Mouse (Mus musculus) kidney, embryonic 14.5 days (tissue): ENCODE data around the gene Snx33. TPM values are rescaled to one million over a fixed set of nuclear protein-coding genes. Genes with fewer than 3 reads are reported as not detected.

Source experiments
- ATAC-seq: fragments of 200-750 bp; cut with Nextera tagmentation; 2 replicates; pipeline ENCODE4 v1.8.0; 2017; ENCODE audit warnings: moderate number of reproducible peaks, mild to moderate bottlenecking, moderate TSS enrichment, moderate library complexity; ENCODE audit not compliant: low FRiP score, low TSS enrichment
- H3K27ac ChIP-seq: fragments of 300-500 bp; sonication (generic); 2 replicates; pipeline ENCODE4 v1.5.1; 2014; ENCODE audit warnings: low read depth, mild to moderate bottlenecking, low read length, moderate library complexity, mixed read lengths
- H3K27me3 ChIP-seq: fragments of 300-500 bp; sonication (generic); 2 replicates; pipeline ENCODE4 v1.6.1; 2014; ENCODE audit warnings: mild to moderate bottlenecking, low read length; ENCODE audit not compliant: control insufficient read depth, insufficient read depth
- H3K36me3 ChIP-seq: fragments of 300-500 bp; sonication (generic); 2 replicates; pipeline ENCODE4 v1.6.1; 2014; ENCODE audit warnings: low read length, mixed read lengths; ENCODE audit not compliant: control insufficient read depth, insufficient read depth
- H3K4me1 ChIP-seq: fragments of 300-500 bp; sonication (generic); 2 replicates; pipeline ENCODE4 v1.6.1; 2014; ENCODE audit warnings: low read length, mixed read lengths; ENCODE audit not compliant: control insufficient read depth, insufficient read depth
- H3K4me2 ChIP-seq: fragments of 300-500 bp; sonication (generic); replicated peaks from 2 replicates; pipeline ENCODE4 v1.6.1; 2014; ENCODE audit warnings: low read depth, mild to moderate bottlenecking, low read length
- H3K4me3 ChIP-seq: fragments of 300-500 bp; sonication (generic); 2 replicates; pipeline ENCODE4 v1.5.1; 2014; ENCODE audit warnings: mild to moderate bottlenecking, low read length
- H3K9ac ChIP-seq: fragments of 300-500 bp; sonication (generic); 2 replicates; pipeline ENCODE4 v1.6.1; 2014; ENCODE audit warnings: low read depth, mild to moderate bottlenecking, low read length, moderate library complexity
- H3K9me3 ChIP-seq: fragments of 300-500 bp; sonication (generic); 2 replicates; pipeline ENCODE4 v1.6.1; 2016; ENCODE audit warnings: low read length; ENCODE audit not compliant: control insufficient read depth
- WGBS: fragments of 180-500 bp; shearing (Covaris S2); extraction: QIAGEN DNeasy Blood & Tissue Kit; methylation state at CpG from one replicate; pipeline ENCODE4 v1.1.7; 2014; 5-methylcytosine and 5-hydroxymethylcytosine counted together
- polyA plus RNA-seq: library from polyadenylated mRNA; unstranded; fragments of >200 nt; fragmentation: Nextera tagmentation; extraction: Ambion mirVana; gene quantifications from 2 replicates; pipeline ENCODE4 v1.2.1, GENCODE M21; 2014

The Snx33 gene
- polyA plus RNA-seq, 1 experiment from 2014 or later: 8.3 TPM

DNA sequence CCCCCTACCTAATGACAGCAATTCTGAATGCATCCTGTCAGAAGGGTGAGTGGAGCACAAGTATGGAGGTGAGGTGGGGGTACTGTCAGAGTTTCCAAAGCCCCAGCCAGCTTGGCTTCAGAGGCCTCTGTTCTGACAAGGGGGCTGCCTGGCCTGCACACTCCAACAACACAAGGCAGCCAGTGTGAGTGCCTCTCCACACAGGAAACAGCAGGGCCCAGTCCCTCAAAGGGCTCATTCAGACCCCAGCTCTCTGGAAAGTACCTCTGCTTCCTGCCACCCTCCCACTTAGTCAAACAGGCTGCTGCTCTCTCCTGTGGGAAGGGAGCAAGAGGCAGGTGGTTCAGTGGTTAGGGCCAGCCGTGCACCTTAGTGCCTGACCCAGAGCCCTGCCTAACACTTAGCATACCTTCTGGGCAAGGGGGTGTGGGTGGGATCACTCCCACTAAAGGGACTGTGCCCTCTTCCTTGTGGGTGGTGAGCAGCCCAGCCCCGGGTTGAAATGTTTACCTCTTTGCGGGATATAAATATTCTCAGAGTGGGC lies 46.6 kb downstream of the Snx33 start:
- peaks cover 14% of the 10 kb centered on the region for H3K4me1 ChIP-seq
- WGBS: 70% methylated on average over 3 of the region's 3 CpGs
- no peak overlapping the region for H3K4me2 ChIP-seq
- no peaks in the 10 kb centered on the region for H3K27me3 ChIP-seq
- H3K9me3 ChIP-seq: no peaks in the 10 kb centered on the region
- 0 out of 2 replicates have a peak overlapping the region, but pooled peaks have one; percentile 7 for H3K9ac ChIP-seq
- peaks cover 14% of the 10 kb centered on the region for H3K36me3 ChIP-seq
- no peak overlapping the region for H3K4me3 ChIP-seq
- H3K27ac ChIP-seq: no peak overlapping the region
- ATAC-seq: no peak

DNA sequence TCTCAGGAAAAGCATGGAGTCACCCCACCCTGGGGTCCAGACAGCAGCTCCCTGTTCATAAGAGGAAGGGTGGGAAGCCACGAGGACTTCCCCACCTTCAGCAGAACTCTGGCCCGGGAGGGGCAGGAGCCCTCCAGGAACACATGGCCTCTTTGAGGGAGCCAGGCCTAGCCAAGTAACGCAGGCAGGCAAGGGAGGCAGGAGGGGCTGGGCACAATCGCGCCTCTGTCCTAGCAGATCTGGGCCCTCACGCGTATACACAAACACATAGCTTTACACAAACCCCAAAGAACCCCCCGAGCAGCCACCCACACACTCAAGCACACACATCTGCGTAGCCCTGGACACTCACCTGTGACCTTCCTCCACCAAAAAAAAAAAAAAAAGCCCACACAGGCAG lies 47.4 kb downstream of the Snx33 start:
- Histone ChIP-seq H3K27ac (no peak overlapping the region), H3K36me3 (peaks cover 7% of the 10 kb centered on the region), H3K4me1 (peaks cover 17% of the 10 kb centered on the region), H3K9me3 (no peaks in the 10 kb centered on the region), H3K27me3 (no peaks in the 10 kb centered on the region), H3K4me3 (no peak overlapping the region), H3K9ac (no peak overlapping the region), H3K4me2 (no peak overlapping the region)
- WGBS: 37% methylated on average over 8 of the region's 9 CpGs
- no peak; the same call in 1 of the 2 replicates for ATAC-seq

DNA sequence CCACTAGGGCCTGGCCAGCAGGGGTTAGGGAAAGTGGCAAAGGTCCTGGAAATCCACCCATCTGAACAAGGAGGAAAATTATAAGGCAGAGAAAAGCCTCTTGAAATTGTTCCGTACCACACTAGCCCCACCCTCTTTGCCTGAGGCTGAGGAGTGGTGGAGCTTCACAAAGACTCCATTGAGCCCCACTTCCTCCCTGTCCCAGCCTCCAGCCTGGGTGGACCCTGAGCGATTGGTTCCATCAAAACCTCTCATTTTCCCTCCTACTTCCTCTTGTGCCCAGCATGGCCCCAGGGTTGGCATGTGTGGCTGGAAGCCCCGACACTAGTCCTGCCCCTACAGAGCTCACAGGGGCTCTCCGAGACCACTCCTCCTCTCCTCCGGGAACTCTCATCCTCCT lies 50.9 kb downstream of the Snx33 start:
- Histone ChIP-seq H3K4me1 (peaks cover 31% of the 10 kb centered on the region), H3K9ac (no peak overlapping the region), H3K4me2 (no peak overlapping the region), H3K27ac (no peak overlapping the region), H3K4me3 (no peak overlapping the region), H3K27me3 (no peaks in the 10 kb centered on the region), H3K9me3 (no peaks in the 10 kb centered on the region), H3K36me3 (no peaks in the 10 kb centered on the region; the same call in 1 of the 2 replicates)
- 87% methylated on average over 5 of the region's 5 CpGs for WGBS
- ATAC-seq: no peak

DNA sequence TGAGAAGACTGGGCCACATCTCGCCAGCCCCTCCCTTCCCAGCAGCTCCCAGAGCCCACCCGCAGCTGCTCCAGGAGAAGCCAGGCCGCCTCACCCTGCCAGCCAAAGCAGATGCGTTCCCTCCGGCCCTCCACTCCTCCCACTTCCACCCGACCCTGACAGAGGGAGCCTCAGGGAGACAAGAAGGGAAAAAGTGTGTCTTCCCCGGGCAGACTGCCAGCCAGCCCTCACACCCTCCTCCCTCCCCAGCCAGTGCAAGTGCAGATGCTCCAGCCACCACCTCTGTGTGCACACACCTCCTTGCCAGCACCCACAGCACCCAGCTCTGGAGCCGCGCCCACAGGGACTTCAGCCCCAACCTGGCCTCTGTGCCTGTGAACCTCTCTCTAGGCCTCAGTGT lies 51.4 kb downstream of the Snx33 start:
- no peaks in the 10 kb centered on the region; the same call in 1 of the 2 replicates for H3K36me3 ChIP-seq
- H3K9ac ChIP-seq: no peak overlapping the region
- H3K27ac ChIP-seq: no peak overlapping the region
- H3K4me3 ChIP-seq: no peak overlapping the region
- H3K9me3 ChIP-seq: no peaks in the 10 kb centered on the region
- H3K27me3 ChIP-seq: no peaks in the 10 kb centered on the region
- WGBS: 36% methylated on average over 9 of the region's 9 CpGs
- ATAC-seq: no peak
- H3K4me1 ChIP-seq: peaks cover 32% of the 10 kb centered on the region
- H3K4me2 ChIP-seq: no peak overlapping the region

DNA sequence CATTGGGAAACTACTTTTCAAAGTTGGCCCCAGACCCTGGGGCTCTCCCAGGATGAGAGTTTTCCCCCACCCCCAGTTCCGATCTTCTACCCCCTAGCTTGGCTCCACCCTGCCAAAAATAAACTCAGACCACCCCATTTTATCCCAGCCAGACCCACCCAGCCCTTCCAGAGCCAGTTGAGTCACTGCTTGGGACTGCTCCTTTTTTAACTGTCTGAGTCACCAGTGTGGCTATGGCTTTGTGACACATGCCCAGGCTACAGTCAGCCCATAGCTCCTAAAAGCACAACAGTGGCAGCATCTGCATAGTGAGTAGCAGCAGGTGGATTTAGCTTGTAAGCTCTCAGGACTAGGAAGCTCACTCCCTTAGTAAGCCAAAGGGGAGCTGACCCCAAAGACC lies 55.1 kb downstream of the Snx33 start:
- Histone ChIP-seq H3K27ac (peak overlapping the region; percentile 79; the same call in 1 of the 2 replicates), H3K36me3 (no peaks in the 10 kb centered on the region), H3K4me2 (no peak overlapping the region), H3K4me3 (no peak overlapping the region), H3K4me1 (peaks cover 65% of the 10 kb centered on the region), H3K9me3 (no peaks in the 10 kb centered on the region), H3K27me3 (no peaks in the 10 kb centered on the region), H3K9ac (peak overlapping the region; percentile 23; the same call in 1 of the 2 replicates)
- 79% methylated on average over 1 of the region's 1 CpGs for WGBS
- ATAC-seq: no peak

DNA sequence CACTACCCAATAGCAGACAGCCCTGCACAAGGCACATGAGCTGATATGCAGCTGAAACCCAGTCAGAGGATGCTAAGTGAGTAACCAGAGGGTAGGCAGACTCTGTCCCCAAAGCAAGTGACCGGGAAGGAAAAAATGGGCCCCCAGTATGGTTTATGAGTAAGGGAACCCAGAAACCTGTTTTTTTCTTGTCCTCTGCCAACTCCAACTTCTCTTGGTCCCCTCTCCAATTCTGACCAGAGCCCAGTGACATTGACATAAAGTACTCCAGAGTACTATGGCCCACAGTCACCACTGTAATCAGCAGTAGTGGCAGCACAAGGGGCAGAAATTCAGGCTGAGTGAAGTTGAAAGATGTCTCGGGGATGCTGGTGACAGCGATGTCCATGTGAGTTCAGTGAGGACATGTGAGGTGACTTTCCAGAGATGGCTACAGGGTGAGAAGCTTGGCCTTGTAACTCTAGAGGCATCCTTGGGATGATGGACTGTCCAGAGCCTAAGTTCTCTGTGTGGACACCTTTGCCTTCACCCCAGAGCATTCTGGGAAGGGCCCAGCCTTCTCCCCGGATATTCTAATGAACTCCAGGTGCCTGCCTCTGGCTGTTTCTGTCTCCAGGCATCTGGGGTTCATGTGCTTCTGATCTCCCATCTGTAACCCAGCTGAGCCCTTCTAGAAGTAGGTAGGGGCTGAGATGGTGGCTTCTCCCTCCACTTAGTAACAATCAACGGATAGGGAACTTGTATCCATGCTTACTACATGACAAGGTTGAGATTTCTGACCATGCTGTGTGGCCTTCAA lies 55.9 kb downstream of the Snx33 start:
- WGBS: 82% methylated on average over 5 of the region's 5 CpGs
- ATAC-seq: no peak
- H3K4me3 ChIP-seq: no peak overlapping the region
- H3K9me3 ChIP-seq: no peaks in the 10 kb centered on the region
- no peaks in the 10 kb centered on the region for H3K36me3 ChIP-seq
- H3K4me1 ChIP-seq: peaks cover 72% of the 10 kb centered on the region
- H3K27ac ChIP-seq: no peak overlapping the region; the same call in 1 of the 2 replicates
- no peak overlapping the region for H3K9ac ChIP-seq
- no peaks in the 10 kb centered on the region for H3K27me3 ChIP-seq
- H3K4me2 ChIP-seq: no peak overlapping the region

DNA sequence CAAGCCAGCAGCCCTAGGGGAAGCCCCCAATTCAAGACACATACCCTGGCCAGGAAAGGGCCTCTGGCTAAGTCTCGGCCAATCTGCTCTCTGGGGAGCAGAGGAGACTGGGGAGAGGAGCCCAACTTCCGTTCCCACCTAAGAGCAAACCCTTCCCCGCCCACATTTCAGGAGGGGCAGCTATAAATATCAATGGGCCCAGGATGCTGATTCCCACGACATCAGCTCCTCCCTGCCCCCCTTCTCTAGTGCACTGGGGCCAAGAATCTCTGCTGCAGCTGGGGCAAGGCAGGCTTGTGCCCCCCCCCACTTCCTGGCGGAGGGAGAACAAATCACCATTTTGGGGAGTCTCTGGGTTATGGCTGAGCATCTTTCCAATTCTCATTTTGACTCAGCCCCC lies 57.0 kb downstream of the Snx33 start:
- Histone ChIP-seq H3K4me2 (peak overlapping the region; percentile 22; the same call in 1 of the 2 replicates), H3K9ac (no peak overlapping the region), H3K27me3 (no peaks in the 10 kb centered on the region), H3K4me3 (no peak overlapping the region), H3K27ac (peak overlapping the region; percentile 11; the same call in 1 of the 2 replicates), H3K9me3 (no peaks in the 10 kb centered on the region), H3K4me1 (peaks cover 76% of the 10 kb centered on the region), H3K36me3 (no peaks in the 10 kb centered on the region)
- ATAC-seq: peak; percentile 40; the same call in 1 of the 2 replicates
- WGBS: 11% methylated on average over 5 of the region's 5 CpGs

DNA sequence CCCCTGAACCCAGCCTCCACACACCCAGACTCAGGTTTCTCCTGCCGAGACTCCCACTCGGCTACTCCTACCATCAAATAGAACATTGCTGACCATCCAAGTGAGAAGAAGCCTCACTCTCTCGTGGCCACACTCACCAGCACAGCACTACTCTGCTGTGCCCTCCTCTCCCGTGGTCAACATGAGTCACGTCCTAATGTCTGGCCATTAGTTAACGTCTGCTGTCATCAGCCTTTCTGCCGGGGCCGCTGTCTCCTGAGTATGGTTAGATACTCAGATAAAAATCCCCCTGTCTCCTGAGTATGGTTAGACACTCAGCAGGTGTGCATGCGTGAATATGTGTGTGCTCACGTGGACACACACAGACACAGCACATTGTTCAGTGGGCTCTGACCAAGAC lies 57.4 kb downstream of the Snx33 start:
- 21% methylated on average over 10 of the region's 10 CpGs for WGBS
- Histone ChIP-seq H3K9me3 (no peaks in the 10 kb centered on the region), H3K27me3 (no peaks in the 10 kb centered on the region), H3K4me1 (peaks cover 80% of the 10 kb centered on the region), H3K36me3 (no peaks in the 10 kb centered on the region), H3K9ac (no peak overlapping the region), H3K4me2 (peak overlapping the region; percentile 22; the same call in 1 of the 2 replicates), H3K4me3 (no peak overlapping the region), H3K27ac (peak overlapping the region; percentile 11; the same call in 1 of the 2 replicates)
- peak; percentile 51; the same call in 1 of the 2 replicates for ATAC-seq

DNA sequence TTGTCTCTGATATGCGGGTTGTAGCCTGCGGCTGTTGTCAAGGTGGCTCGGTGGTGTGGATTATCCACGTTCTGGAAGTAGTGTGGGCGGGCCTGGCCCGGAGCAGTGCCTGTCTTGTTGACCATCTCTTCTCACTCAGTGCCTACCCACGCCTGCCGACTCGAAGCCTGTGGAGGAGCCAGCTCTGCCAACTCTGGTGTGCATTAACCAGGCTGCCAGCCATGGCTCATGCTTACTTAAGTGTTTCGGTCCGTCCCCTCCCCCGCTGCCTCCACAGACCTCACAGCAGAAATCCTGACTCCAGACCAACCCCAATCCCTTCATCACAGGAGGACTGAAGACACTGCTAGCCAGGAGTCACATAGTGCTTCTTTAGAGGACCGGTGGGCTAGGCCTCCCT lies 58.6 kb downstream of the Snx33 start:
- 59% methylated on average over 13 of the region's 13 CpGs for WGBS
- Histone ChIP-seq H3K4me2 (no peak overlapping the region), H3K36me3 (no peaks in the 10 kb centered on the region), H3K9ac (no peak overlapping the region), H3K9me3 (no peaks in the 10 kb centered on the region), H3K27ac (peak overlapping the region; percentile 11; the same call in 1 of the 2 replicates), H3K4me1 (peaks cover 85% of the 10 kb centered on the region), H3K27me3 (no peaks in the 10 kb centered on the region), H3K4me3 (no peak overlapping the region)
- no peak for ATAC-seq
